Mouse (Mus musculus) liver, embryonic 14.5 days (tissue): ENCODE results near the gene Chd9. TPM values are rescaled to one million over a fixed set of nuclear protein-coding genes. Genes with fewer than 3 reads are reported as not detected.

ENCODE experiments used
- ATAC-seq: fragments of 200-750 bp; cut with Nextera tagmentation; 2 replicates; pipeline ENCODE4 v1.8.0; 2017; ENCODE audit warnings: moderate number of reproducible peaks, mild to moderate bottlenecking, moderate library complexity; ENCODE audit not compliant: insufficient read depth
- DNase-seq, 3 experiments: peaks; one replicate each; pipeline ENCODE4 v3.0.0-alpha.2; 2012 to 2013; ENCODE audit warnings: low read depth in 3 of 3, low spot score in 3 of 3
- H3K27ac ChIP-seq: fragments of 300-500 bp; sonication (generic); 2 replicates; pipeline ENCODE4 v1.5.1; 2014; ENCODE audit warnings: moderate library complexity, mild to moderate bottlenecking, control low read depth, inconsistent platforms
- H3K27me3 ChIP-seq: fragments of 300-500 bp; sonication (generic); 2 replicates; pipeline ENCODE4 v1.6.1; 2014; ENCODE audit warnings: mild to moderate bottlenecking, low read length, moderate library complexity; ENCODE audit not compliant: control insufficient read depth, insufficient read depth
- H3K36me3 ChIP-seq: fragments of 300-500 bp; sonication (generic); replicated peaks from 2 replicates; pipeline ENCODE4 v1.6.1; 2014; ENCODE audit warnings: low read depth; ENCODE audit not compliant: control insufficient read depth, insufficient read depth
- H3K4me1 ChIP-seq, 2 experiments: fragments of 200-500 bp in 1 of 2; fragments of 300-500 bp in 1 of 2; sonication (generic) in 1 of 2; replicated peaks; 2 replicates each; pipeline ENCODE4 v1.6.1; 2012 to 2014; ENCODE audit warnings: antibody characterized with exemption in 1 of 2, inconsistent platforms in 1 of 2, low read length in 1 of 2; ENCODE audit not compliant: control insufficient read depth in 2 of 2, insufficient read depth in 2 of 2
- H3K4me2 ChIP-seq: fragments of 300-500 bp; sonication (generic); 2 replicates; pipeline ENCODE4 v1.6.1; 2014; ENCODE audit warnings: low read depth, mild to moderate bottlenecking, control low read depth, moderate library complexity
- H3K4me3 ChIP-seq, 2 experiments: fragments of 200-500 bp in 1 of 2; fragments of 300-500 bp in 1 of 2; sonication (generic) in 1 of 2; 2 replicates each; pipeline ENCODE4 v1.5.1; 2012 to 2014; ENCODE audit warnings: low read depth in 2 of 2, low read length in 2 of 2, mild to moderate bottlenecking in 2 of 2, control low read depth in 1 of 2, inconsistent platforms in 1 of 2, moderate library complexity in 1 of 2; ENCODE audit not compliant: insufficient read depth in 1 of 2
- H3K9ac ChIP-seq: fragments of 300-500 bp; sonication (generic); replicated peaks from 2 replicates; pipeline ENCODE4 v1.6.1; 2014; ENCODE audit warnings: mild to moderate bottlenecking, control low read depth, moderate library complexity
- H3K9me3 ChIP-seq: fragments of 300-500 bp; sonication (generic); 2 replicates; pipeline ENCODE4 v1.6.1; 2016; ENCODE audit warnings: low read length, mixed read lengths; ENCODE audit not compliant: control insufficient read depth
- CTCF ChIP-seq: IDR thresholded peaks from 2 replicates; pipeline ENCODE4 v1.5.1; 2016; ENCODE audit warnings: antibody characterized with exemption, low read depth, control low read depth
- EP300 ChIP-seq: IDR thresholded peaks from 2 replicates; pipeline ENCODE4 v1.6.1; 2016; ENCODE audit warnings: antibody characterized with exemption, low read depth
- WGBS: fragments of 180-500 bp; shearing (Covaris S2); extraction: QIAGEN DNeasy Blood & Tissue Kit; methylation state at CpG from one replicate; pipeline ENCODE4 v1.1.7; 2014; ENCODE audit not compliant: insufficient replicate concordance; 5-methylcytosine and 5-hydroxymethylcytosine counted together
- polyA plus RNA-seq, 2 experiments: library from polyadenylated mRNA; depleted of rRNA in 1 of 2; stranded (reverse) in 1 of 2; unstranded in 1 of 2; fragments of >200 nt; fragmentation: Nextera tagmentation in 1 of 2; extraction: Ambion mirVana in 1 of 2; gene quantifications; 2 replicates each; pipeline versions ENCODE4 v1.2.1 to v1.2.3; 2012 to 2014

The Chd9 gene
- polyA plus RNA-seq, 2 experiments: 6.4 to 12.2 TPM

- Histone ChIP-seq H3K36me3 (no peaks in the 10 kb centered on the region), H3K9ac (no peak overlapping the region), H3K4me1 (peaks cover 0 to 9% of the 10 kb centered on the region in 2 experiments; a peak in 2 of 4 replicates), H3K9me3 (no peaks in the 10 kb centered on the region), H3K4me2 (no peak overlapping the region), H3K27me3 (no peaks in the 10 kb centered on the region), H3K27ac (no peak overlapping the region), H3K4me3 (no peak overlapping the region)
- ATAC-seq: no peak
- DNase-seq: no peak
- 11% methylated on average over 1 of the region's 1 CpGs for WGBS
- TF ChIP-seq EP300 (no peak), CTCF (no peak)
Measured at GRCm38 (mm10) chr8:90856952-90857351, 28.8 kb downstream of the Chd9 start.

- Histone ChIP-seq H3K4me1 (peaks cover 0 to 13% of the 10 kb centered on the region in 2 experiments; a peak in 2 of 4 replicates), H3K4me2 (no peak overlapping the region), H3K27me3 (no peaks in the 10 kb centered on the region), H3K4me3 (no peak overlapping the region), H3K9me3 (no peaks in the 10 kb centered on the region), H3K9ac (no peak overlapping the region), H3K36me3 (no peaks in the 10 kb centered on the region), H3K27ac (no peak overlapping the region)
- DNase-seq (no peak), ATAC-seq (no peak)
- WGBS: 71% methylated on average over 2 of the region's 2 CpGs
- no peak for TF ChIP-seq EP300
- TF ChIP-seq CTCF: no peak
Measured at GRCm38 (mm10) chr8:90858071-90858470, 29.9 kb downstream of the Chd9 start.

- Histone ChIP-seq H3K9ac (no peak overlapping the region), H3K4me1 (peaks cover 0 to 6% of the 10 kb centered on the region in 2 experiments; a peak in 1 of 4 replicates), H3K36me3 (no peaks in the 10 kb centered on the region), H3K4me2 (peak overlapping the region; percentile 15; the same call in 1 of the 2 replicates), H3K9me3 (no peaks in the 10 kb centered on the region), H3K27ac (no peak overlapping the region), H3K4me3 (no peak overlapping the region), H3K27me3 (no peaks in the 10 kb centered on the region)
- WGBS: 17% methylated on average over 9 of the region's 9 CpGs
- ATAC-seq (no peak), DNase-seq (no peak)
- TF ChIP-seq EP300: no peak
- TF ChIP-seq CTCF: no peak
Measured at GRCm38 (mm10) chr8:90861266-90861944, 33.3 kb downstream of the Chd9 start.

- Histone ChIP-seq H3K4me2 (no peak overlapping the region), H3K27ac (no peak overlapping the region), H3K9ac (no peak overlapping the region), H3K9me3 (no peaks in the 10 kb centered on the region), H3K4me1 (peaks cover 0 to 6% of the 10 kb centered on the region in 2 experiments; a peak in 1 of 4 replicates), H3K27me3 (no peaks in the 10 kb centered on the region), H3K36me3 (no peaks in the 10 kb centered on the region), H3K4me3 (no peak overlapping the region)
- ATAC-seq (no peak; the same call in 1 of the 2 replicates), DNase-seq (no peak)
- 19% methylated on average over 9 of the region's 9 CpGs for WGBS
- TF ChIP-seq CTCF (no peak), EP300 (no peak)
Measured at GRCm38 (mm10) chr8:90862038-90862437, 33.9 kb downstream of the Chd9 start.

GRCm38 (mm10) chr8:90867061-90867460 is 38.9 kb downstream of the Chd9 start:
- DNase-seq: no peak
- TF ChIP-seq EP300: no peak
- no peak for TF ChIP-seq CTCF
- no peaks in the 10 kb centered on the region for H3K36me3 ChIP-seq
- 70% methylated on average over 2 of the region's 2 CpGs for WGBS
- H3K4me2 ChIP-seq: no peak overlapping the region
- ATAC-seq: no peak
- H3K4me3 ChIP-seq: no peak overlapping the region
- no peaks in the 10 kb centered on the region for H3K9me3 ChIP-seq
- no peak overlapping the region for H3K9ac ChIP-seq
- H3K27ac ChIP-seq: no peak overlapping the region
- H3K4me1 ChIP-seq: peaks cover 0 to 9% of the 10 kb centered on the region in 2 experiments; a peak in 2 of 4 replicates
- H3K27me3 ChIP-seq: no peaks in the 10 kb centered on the region
